Mouse (Mus musculus): ENCODE measurements around the gene Slc8a1.

- TF ChIP-seq EP300 (IDR thresholded peaks at IDR 0.05) (no peak), CTCF (IDR thresholded peaks at IDR 0.05) (no peak)
These were observed 234.1 kb downstream of the Slc8a1 start for GRCm38 (mm10) chr17:81504040-81504439.

All from lung, postnatal 0 days (tissue).